Mouse (Mus musculus) MEL (cell line): Measurements from ENCODE around the gene Tapbp.

Source experiments
- GATA1 ChIP-seq: IDR thresholded peaks from 2 replicates; pipeline ENCODE4 v1.6.1; 2011; ENCODE audit warnings: low read depth, low read length, improper control_type of control experiment
- MEF2A ChIP-seq: IDR thresholded peaks from 2 replicates; pipeline ENCODE4 v1.6.1; 2014; ENCODE audit warnings: low read depth, mild to moderate bottlenecking, inconsistent platforms, low read length, improper control_type of control experiment; ENCODE audit not compliant: poor library complexity, insufficient replicate concordance, severe bottlenecking; ENCODE audit errors: extremely low read depth
- POLR2A ChIP-seq, 2 experiments: IDR thresholded peaks; 2 replicates each; pipeline ENCODE4 v1.6.1; 2011 to 2012; ENCODE audit warnings: low read length in 2 of 2, mild to moderate bottlenecking in 2 of 2, control low read depth in 1 of 2, improper control_type of control experiment in 1 of 2, low read depth in 1 of 2, moderate library complexity in 1 of 2; ENCODE audit not compliant: control insufficient read depth in 1 of 2, insufficient read depth in 1 of 2, poor library complexity in 1 of 2

- TF ChIP-seq POLR2A (IDR thresholded peaks at IDR 0.05; ENCODE audit: control insufficient read depth in 1 of 2, insufficient read depth in 1 of 2, low read depth in 1 of 2, low read length in 2 of 2, poor library complexity in 1 of 2) = no peak
- TF ChIP-seq MEF2A = no peak
- no peak for TF ChIP-seq GATA1
Measured at GRCm38 (mm10) chr17:33954646-33955554, 39.2 kb downstream of the Tapbp start.
